Mouse (Mus musculus) spleen, postnatal 10 days (tissue): Measurements from ENCODE around the gene Casc3.

Experiments
- DNase-seq, 2 experiments: peaks; one replicate each; pipeline ENCODE4 v3.0.0; 2021 to 2022; ENCODE audit warnings: low spot score in 2 of 2

The Casc3 gene

DNA sequence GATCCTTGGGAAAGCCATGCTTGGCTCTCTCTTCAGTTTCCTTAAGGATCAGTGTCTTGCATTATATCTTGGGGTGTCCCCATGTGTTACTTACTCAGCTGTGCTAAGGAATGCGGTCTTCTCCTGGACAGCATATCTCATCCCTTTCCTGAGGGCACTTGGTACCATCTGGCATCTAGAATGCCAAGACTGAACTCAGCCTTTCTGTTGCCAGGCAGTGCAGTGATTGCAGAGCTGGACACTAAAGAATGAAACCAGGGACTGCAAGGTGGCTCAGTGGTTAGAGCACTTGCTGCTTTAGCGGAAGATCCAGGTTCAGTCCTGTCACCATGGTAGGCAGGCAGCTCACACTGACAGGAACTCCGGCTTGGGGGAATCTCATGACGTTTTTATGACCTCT lies 25.2 kb downstream of the Casc3 start:
- DNase-seq, result no peak

GRCm38 (mm10) chr11:98835296-98835695 lies 30.6 kb downstream of the Casc3 start:
- DNase-seq, result no peak

DNA sequence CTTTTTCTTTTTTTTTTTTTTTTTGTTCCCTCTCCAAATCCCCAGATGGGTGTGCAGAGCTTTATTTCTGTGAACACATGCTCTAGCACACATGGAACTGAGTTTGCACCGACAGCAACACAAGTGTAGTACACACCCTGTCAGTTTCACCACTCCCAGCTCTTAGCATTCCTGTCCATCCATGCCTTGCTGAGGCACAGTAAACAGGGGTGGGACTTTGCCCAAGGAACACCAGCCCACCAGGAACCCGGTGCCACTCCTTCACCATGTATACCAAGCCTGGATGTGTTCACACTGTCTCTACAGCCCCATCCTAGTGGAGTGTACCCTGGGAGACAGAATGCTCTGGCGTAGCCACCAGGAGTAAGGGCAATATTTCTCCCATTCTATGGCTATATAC lies 31.0 kb downstream of the Casc3 start:
- DNase-seq, result no peak

DNA sequence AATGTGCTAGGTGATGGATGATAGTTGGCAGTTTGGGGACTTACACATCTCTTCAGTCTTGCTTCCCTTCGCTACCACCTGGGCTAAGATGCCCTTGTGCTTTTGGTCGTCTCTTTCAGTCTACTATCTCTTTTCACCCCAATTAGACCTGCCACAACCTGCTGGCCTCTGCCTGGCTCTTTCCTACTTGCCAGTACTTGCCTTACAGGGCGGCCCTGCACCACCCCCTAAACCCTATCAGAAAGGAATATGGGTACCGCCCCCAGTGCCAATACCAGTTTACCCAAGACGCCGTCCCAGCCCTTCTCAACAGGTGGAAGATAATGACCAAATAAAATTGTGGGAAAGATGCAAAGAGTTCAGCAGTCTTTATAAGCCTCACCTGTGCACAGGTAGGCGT lies 31.4 kb downstream of the Casc3 start:
- no peak for DNase-seq

- DNase-seq, result peak; percentile 64 to 85
Observed at GRCm38 (mm10) chr11:98836651-98837141, 32.0 kb downstream of the Casc3 start, which contains the start of gene Rapgefl1. TSS of gene Rapgefl1 (plus strand) at chr11:98836785.

DNA sequence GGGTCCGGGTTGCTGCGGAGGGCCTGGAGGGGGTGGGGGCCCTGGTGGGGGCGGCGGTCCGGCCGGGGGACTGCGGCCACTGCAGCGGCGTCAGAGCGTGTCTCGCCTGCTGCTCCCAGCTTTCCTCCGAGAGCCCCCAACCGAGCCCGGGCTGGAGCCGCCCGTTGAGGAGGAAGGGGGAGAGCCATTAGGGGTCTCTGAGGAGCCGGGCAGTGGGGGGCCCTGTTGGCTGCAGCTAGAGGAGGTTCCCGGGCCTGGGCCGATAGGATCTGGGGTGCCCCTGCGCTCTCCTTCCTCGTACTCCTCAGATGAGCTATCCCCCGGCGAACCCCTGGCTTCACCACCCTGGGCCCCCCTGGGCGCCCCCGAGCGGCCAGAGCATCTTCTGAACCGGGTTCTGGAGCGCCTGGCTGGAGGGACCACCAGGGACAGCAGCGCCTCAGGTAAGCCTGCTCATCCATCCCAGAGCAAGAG lies 32.6 kb downstream of the Casc3 start:
- DNase-seq, result peak; percentile 25 to 34

DNA sequence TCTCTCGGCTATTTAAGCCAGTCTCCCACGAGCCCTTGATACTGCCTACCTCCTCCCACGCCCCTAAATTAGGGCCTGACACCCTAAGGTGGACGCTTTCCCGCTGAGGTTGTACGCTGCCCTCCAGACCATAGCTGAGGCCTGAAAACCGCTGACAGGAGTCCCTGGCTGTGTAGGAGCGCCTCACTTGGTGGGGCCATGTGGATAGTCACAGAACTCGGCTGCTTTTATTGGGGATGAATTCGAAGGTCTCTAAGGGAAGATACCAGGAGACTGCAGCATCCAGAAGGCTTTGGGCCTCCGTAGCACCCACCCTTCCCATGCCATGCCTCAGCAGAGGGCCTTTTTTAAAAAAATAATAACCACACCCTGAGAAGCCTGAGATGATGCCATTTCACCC lies 33.2 kb downstream of the Casc3 start:
- no peak for DNase-seq

GRCm38 (mm10) chr11:98838512-98838911 lies 33.8 kb downstream of the Casc3 start:
- DNase-seq, result no peak

DNA sequence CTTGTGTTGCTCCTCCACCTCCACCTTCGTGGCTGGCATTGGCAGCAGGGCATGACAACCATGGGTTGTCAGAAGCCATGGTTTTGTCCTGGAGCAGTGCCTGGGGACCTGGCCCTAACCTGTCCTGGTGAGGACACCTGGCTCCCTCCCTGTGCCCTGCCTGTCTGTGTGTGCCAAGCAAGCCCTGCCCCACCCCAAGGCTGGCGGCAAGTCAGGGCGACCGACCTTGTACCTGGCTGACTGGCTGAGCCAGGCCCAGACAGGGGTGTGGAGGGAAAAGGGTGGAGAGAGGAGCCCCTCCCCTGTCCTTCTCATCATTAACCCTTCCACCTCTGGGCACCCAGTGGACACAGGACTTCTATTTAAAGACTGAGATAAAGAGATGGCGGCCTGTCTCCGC lies 34.7 kb downstream of the Casc3 start:
- DNase-seq, result no peak

DNA sequence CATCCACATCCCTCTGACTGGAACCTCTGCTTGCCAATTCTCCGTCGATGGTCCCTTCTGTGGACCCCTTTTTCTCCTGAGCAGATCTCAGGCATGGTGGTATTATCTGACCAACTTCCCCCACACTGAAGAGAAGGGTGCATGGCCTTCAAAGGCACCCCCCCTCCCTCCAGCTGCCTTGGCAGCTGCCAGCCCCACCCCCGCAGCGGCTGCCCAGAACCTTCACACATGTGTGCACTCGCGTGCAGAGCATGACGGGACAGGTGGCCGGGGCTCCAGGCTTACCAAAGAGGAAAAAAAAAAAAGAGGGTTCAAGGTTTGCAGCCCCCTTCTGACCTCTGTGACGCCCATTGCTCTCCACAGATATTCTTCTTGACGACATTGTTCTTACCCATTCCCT lies 35.2 kb downstream of the Casc3 start:
- DNase-seq, result peak in 1 of 2 experiments; percentile 65

DNA sequence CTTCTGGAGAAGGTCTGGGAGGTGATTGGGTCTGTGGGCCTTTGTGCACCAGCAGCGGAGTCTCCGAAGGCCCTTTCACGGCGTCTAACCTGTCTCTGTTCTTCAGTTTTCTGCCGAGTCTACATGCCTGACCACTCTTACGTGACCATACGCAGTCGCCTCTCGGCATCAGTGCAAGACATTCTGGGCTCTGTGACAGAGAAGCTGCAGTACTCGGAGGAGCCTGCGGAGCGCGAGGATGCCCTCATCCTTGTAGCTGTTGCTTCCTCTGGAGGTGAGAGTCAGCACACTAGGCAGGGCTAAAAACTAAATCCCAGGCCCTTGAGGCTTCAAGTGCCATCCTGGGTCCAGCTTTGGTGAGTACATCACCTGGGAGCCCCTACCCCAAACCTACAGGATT lies 41.3 kb downstream of the Casc3 start:
- DNase-seq, result no peak

DNA sequence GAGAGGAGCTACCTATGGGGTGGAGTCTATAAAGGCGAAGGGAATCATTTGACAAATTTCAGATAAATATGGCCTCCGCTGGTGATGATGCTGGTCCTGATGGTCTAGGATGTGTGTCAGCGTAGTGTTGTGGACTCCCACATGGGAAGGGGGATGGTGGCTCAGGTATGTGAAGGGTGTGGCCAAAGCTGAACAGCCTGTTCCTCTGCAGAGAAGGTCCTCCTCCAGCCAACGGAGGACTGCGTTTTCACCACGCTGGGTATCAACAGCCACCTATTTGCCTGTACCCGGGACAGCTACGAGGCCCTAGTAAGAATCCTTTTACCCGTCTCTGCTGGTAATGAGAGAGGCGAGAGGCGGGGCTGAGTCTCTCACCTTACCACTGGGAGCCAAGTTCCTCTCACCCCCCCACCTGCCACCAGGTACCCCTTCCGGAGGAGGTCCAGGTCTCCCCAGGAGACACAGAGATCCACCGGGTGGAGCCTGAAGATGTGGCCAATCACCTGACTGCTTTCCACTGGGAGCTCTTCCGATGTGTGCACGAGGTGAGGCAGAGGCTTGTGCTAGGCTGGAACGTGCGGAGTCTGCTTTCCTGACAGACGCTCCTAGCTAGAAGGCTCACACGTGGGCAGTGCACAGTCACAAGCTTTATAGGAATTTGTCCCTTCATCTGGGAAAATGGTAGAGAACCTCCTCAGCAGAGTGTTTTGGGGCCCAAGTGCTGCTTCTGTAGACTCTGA lies 42.3 kb downstream of the Casc3 start:
- DNase-seq, result no peak

DNA sequence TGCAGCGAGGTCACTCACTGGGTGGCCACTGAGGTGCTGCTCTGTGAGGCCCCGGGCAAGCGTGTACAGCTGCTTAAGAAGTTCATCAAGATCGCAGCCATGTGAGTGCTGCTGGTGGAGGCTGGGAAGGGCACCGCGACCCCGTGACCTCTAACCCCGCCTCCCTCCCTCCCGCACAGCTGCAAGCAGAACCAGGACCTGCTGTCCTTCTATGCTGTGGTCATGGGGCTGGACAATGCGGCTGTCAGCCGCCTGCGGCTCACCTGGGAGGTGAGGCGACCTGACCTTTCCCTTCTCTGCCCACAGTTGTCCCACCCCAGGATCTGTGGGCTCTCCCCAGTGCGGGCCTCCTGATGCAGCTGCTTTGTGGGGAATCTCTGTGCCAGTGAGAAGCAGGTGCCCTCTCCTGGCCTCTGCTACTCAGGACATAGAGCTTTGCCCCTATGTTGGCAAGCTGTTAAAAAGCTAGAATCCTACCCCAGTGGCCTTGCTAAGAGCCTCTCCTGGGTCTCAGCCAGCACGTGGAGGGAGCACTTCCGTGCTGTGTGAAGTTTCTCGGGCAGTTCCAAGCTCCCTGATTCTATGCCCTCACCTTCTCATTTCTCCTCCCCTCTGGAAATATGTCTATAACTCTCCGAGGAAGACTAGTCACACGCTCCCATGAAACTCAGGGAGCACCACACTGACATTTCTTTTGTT lies 44.6 kb downstream of the Casc3 start:
- no peak for DNase-seq

GRCm38 (mm10) chr11:98850100-98851093 lies 45.7 kb downstream of the Casc3 start:
- no peak for DNase-seq

- DNase-seq, result no peak
Observed at GRCm38 (mm10) chr11:98854116-98854515, 49.4 kb downstream of the Casc3 start.

DNA sequence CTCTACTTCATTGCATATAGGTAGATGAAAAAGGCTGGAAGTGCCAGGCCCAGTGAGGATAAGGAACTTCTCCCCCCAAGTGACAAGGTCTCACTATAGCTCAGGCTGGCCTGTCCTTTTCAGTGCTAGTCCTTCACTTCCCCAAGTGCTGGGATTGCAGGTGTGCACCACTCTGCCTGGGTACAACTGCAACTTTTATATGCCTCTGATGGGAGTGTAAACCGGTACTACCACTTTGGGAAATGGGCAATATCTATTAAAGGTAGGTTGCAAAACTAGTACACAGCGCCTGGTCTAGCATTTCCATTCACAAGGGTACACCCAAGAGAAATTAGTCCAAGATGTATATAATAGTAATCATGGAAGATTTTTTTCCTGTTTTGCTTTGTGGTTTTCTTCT lies 50.0 kb downstream of the Casc3 start:
- no peak for DNase-seq

DNA sequence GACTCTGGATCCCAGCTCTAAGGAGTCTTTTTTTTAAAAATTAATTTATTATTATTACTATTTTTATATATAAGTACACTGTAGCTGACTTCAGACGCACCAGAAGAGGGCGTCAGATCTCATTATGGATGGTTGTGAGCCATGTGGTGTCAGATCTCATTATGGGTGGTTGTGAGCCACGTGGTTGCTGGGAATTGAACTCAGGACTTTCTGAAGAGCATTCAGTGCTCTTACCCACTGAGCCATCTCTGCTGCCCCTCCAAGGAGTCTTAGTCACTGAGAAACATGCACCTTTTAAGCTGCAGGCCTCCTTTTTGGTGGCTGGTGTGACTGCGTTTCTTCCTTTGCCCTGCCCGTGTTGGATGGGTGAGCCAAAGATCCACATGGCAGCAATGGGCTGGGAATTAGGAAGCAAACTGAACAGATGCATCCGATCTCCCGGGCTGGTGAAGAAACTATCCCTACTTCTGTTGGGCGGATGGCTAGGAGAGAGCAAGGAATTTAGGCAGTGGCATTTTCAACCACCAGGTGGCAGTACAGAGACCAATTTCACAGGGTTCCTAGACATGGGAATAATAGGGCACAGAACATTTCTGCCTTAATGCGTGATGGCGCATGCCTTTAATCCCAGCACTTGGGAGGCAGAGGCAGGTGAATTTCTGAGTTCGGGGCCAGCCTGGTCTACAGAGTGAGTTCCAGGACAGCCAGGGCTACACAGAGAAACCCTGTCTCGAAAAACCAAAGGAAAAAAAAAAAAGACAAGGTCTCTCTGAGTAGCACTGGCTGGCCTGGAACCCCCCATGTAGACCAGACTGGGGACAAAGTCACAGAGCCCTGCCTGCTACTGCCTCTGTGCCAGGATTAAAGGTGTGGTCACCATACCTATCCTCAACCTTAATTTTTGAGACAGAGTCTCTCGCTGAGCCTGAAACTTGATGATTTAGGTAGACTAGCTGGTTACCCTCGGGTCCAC lies 54.3 kb downstream of the Casc3 start:
- peak; percentile 91 for DNase-seq

GRCm38 (mm10) chr11:98863028-98863750 lies 58.5 kb downstream of the Casc3 start, which contains the start of gene Wipf2:
TSS of gene Wipf2 (plus strand) at chr11:98863638.
- DNase-seq, result peak; percentile 89 to 96

- DNase-seq, result peak in 1 of 2 experiments; percentile 55
Observed at GRCm38 (mm10) chr11:98863751-98864429, 59.2 kb downstream of the Casc3 start.
